Mouse (Mus musculus): Measurements from ENCODE around the gene Rptn. TPM values are rescaled to one million over a fixed set of nuclear protein-coding genes. Genes with fewer than 3 reads are reported as not detected.

Gene Rptn
- not detected in 2 replicates for polyA plus RNA-seq (2015; fragmentation: Nextera tagmentation; extraction: Ambion mirVana)

GRCm38 (mm10) chr3:93393366-93393765 is at the start of gene Rptn:
Gene Rptn, plus strand, starts transcription at chr3:93393699.
- ATAC-seq (ENCODE audit: low read depth): no peak

DNA sequence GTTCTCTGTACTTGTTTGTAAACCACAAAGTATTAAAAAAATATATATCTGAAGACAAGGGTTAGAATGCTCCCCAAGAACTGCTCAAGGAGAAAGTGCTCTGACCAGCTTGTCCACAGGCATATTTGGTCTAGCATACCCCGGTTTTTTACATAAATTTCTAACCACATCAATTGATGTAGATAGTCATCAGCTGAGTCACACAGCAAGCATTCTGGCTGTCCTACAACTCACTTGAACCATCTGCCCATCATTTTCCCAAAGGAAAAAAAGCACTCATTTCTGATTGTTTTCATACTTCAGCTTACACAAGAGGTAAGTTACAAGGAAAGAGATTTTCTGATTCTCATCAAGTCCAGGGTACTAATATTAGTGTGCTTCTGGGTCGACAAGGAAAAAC is 46.6 kb upstream of the Rptn start:
- Histone ChIP-seq H3K27me3 (no peaks in the 10 kb centered on the region), H3K4me1 (replicated peaks) (no peaks in the 10 kb centered on the region), H3K4me3 (replicated peaks) (no peak overlapping the region), H3K27ac (no peak overlapping the region), H3K9me3 (replicated peaks) (no peaks in the 10 kb centered on the region), H3K36me3 (no peaks in the 10 kb centered on the region), H3K9ac (no peak overlapping the region), H3K4me2 (no peak overlapping the region)
- DNase-seq (no peak), ATAC-seq (ENCODE audit: low read depth) (no peak)
- WGBS (ENCODE audit: insufficient replicate concordance): 54% methylated on average over 2 of the region's 2 CpGs

More at GRCm38 (mm10) chr3:93393366-93393765, at the start of gene Rptn:
- Histone ChIP-seq H3K27me3 (no peaks in the 10 kb centered on the region), H3K27ac (no peak within 1 kb of the TSS), H3K36me3 (no peaks in the 10 kb centered on the region), H3K9me3 (replicated peaks) (no peaks in the 10 kb centered on the region), H3K4me2 (no peak within 1 kb of the TSS), H3K4me3 (replicated peaks) (no peak within 1 kb of the TSS), H3K9ac (no peak within 1 kb of the TSS), H3K4me1 (replicated peaks) (no peaks in the 10 kb centered on the region)
- WGBS (ENCODE audit: insufficient replicate concordance): 43% methylated on average over 2 of the region's 2 CpGs
- no peak for DNase-seq

- Histone ChIP-seq H3K4me3 (replicated peaks) (no peak overlapping the region), H3K27me3 (no peaks in the 10 kb centered on the region), H3K9me3 (replicated peaks) (no peaks in the 10 kb centered on the region), H3K4me1 (replicated peaks) (no peaks in the 10 kb centered on the region), H3K27ac (no peak overlapping the region), H3K36me3 (no peaks in the 10 kb centered on the region), H3K9ac (no peak overlapping the region), H3K4me2 (no peak overlapping the region)
- no peak for DNase-seq
- ATAC-seq (ENCODE audit: low read depth): no peak
- WGBS (ENCODE audit: insufficient replicate concordance): 16% methylated on average over 7 of the region's 7 CpGs
Measured at GRCm38 (mm10) chr3:93360045-93360444, 33.5 kb upstream of the Rptn start.

DNA sequence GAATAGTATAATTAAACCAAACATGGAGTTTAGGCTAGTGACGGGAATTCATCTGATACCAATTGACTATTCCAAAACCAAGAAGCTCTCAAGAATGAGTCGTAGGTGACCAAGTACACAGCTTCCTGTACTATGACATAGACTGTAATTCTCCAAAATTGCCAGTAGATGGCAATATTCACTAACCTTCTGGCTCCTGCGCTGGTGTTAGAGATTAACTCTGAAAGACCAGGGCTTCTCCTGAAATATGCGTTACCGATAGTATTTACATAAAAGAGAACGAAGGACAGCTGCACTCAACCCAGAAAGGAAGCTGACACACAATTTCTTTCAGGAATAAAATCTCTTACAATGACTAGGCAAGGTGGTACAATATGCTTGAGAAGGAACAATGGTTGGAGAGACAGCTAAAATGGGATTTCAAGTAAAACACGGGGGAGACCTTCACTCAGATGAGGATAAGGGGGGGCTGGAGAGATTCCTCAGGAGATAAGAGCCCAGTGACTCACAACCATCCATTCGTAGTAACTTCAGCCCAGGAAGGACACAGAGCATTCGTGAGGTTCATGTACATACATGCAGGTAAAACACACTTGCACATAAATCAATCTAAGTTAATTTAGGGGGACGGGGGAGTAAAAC is 31.4 kb upstream of the Rptn start:
- H3K27me3 ChIP-seq: no peaks in the 10 kb centered on the region
- 0 out of 2 replicates have a peak, but pooled peaks cover 3% of the 10 kb centered on the region for H3K4me1 ChIP-seq (replicated peaks)
- DNase-seq: no peak
- no peaks in the 10 kb centered on the region for H3K36me3 ChIP-seq
- no peak overlapping the region for H3K4me2 ChIP-seq
- no peak overlapping the region for H3K9ac ChIP-seq
- H3K9me3 ChIP-seq (replicated peaks): no peaks in the 10 kb centered on the region
- H3K4me3 ChIP-seq (replicated peaks): no peak overlapping the region
- no peak overlapping the region for H3K27ac ChIP-seq
- WGBS (ENCODE audit: insufficient replicate concordance): 8% methylated on average over 10 of the region's 10 CpGs
- 0 out of 2 replicates have a peak, but pooled peaks have one; percentile 31 for ATAC-seq (ENCODE audit: low read depth)

DNA sequence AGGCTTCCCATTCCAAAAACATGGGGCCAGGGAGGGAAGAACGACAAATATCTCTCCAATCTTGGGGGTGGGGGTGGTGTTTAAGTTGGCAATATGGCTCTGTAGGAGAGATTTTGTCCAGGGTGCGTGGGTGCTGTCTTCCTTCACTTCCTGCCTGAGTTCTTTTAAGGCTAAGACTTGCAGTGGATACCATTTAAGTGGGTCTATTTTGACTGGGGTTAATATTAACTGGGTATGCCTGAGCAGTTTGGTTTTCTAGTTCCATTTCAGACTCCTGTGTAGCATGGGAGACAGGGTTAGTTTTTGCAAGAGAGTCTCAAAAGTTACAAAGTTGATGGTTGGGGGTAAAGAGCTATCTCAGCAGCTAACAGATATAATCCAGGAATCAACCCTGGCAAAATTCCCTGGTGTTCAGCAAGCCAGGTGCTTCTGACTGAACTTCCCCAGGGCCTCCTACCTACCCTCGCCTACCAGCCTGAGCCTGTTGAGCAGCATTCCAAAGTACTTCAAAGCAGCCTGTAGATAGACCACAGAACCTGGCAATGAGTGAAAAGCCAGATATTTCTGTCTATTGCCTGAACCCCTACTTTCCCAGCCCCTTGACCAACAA is 26.4 kb upstream of the Rptn start:
- Histone ChIP-seq H3K9ac (no peak overlapping the region), H3K36me3 (no peaks in the 10 kb centered on the region), H3K4me1 (replicated peaks) (0 out of 2 replicates have a peak, but pooled peaks cover 3% of the 10 kb centered on the region), H3K4me3 (replicated peaks) (no peak overlapping the region), H3K27me3 (no peaks in the 10 kb centered on the region), H3K27ac (peak overlapping the region; percentile 47; the same call in 1 of the 2 replicates), H3K4me2 (no peak overlapping the region), H3K9me3 (replicated peaks) (no peaks in the 10 kb centered on the region)
- DNase-seq: no peak
- no peak for ATAC-seq (ENCODE audit: low read depth)
- 43% methylated on average over 3 of the region's 3 CpGs for WGBS (ENCODE audit: insufficient replicate concordance)

GRCm38 (mm10) chr3:93368171-93368570 is 25.3 kb upstream of the Rptn start:
- Histone ChIP-seq H3K27me3 (no peaks in the 10 kb centered on the region), H3K4me1 (replicated peaks) (0 out of 2 replicates have a peak, but pooled peaks cover 3% of the 10 kb centered on the region), H3K27ac (no peak overlapping the region), H3K9ac (no peak overlapping the region), H3K36me3 (no peaks in the 10 kb centered on the region), H3K4me2 (no peak overlapping the region), H3K9me3 (replicated peaks) (no peaks in the 10 kb centered on the region), H3K4me3 (replicated peaks) (no peak overlapping the region)
- DNase-seq: no peak
- no peak for ATAC-seq (ENCODE audit: low read depth)
- WGBS (ENCODE audit: insufficient replicate concordance): 19% methylated on average over 1 of the region's 1 CpGs

- ATAC-seq (ENCODE audit: low read depth): no peak
- 57% methylated on average over 6 of the region's 6 CpGs for WGBS (ENCODE audit: insufficient replicate concordance)
Measured at GRCm38 (mm10) chr3:93373416-93373815, 20.1 kb upstream of the Rptn start.

GRCm38 (mm10) chr3:93375196-93375595 is 18.3 kb upstream of the Rptn start:
- DNase-seq: no peak
- 48% methylated on average over 1 of the region's 1 CpGs for WGBS (ENCODE audit: insufficient replicate concordance)

More at GRCm38 (mm10) chr3:93373416-93373815, 20.1 kb upstream of the Rptn start:
- no peak overlapping the region for H3K9ac ChIP-seq
- H3K36me3 ChIP-seq: no peaks in the 10 kb centered on the region
- no peaks in the 10 kb centered on the region for H3K4me1 ChIP-seq (replicated peaks)
- H3K9me3 ChIP-seq (replicated peaks): no peaks in the 10 kb centered on the region
- H3K4me3 ChIP-seq (replicated peaks): no peak overlapping the region
- no peaks in the 10 kb centered on the region for H3K27me3 ChIP-seq
- DNase-seq: no peak
- H3K4me2 ChIP-seq: no peak overlapping the region
- no peak overlapping the region for H3K27ac ChIP-seq

GRCm38 (mm10) chr3:93375601-93376000 is 17.9 kb upstream of the Rptn start:
- Histone ChIP-seq H3K36me3 (no peaks in the 10 kb centered on the region), H3K4me2 (no peak overlapping the region), H3K9ac (no peak overlapping the region), H3K9me3 (replicated peaks) (no peaks in the 10 kb centered on the region), H3K4me1 (replicated peaks) (no peaks in the 10 kb centered on the region), H3K4me3 (replicated peaks) (no peak overlapping the region), H3K27me3 (no peaks in the 10 kb centered on the region), H3K27ac (no peak overlapping the region)
- WGBS (ENCODE audit: insufficient replicate concordance): 54% methylated on average over 5 of the region's 5 CpGs
- ATAC-seq (ENCODE audit: low read depth): no peak
- no peak for DNase-seq

More at GRCm38 (mm10) chr3:93375196-93375595, 18.3 kb upstream of the Rptn start:
- no peaks in the 10 kb centered on the region for H3K36me3 ChIP-seq
- H3K27ac ChIP-seq: no peak overlapping the region
- H3K4me2 ChIP-seq: no peak overlapping the region
- H3K4me3 ChIP-seq (replicated peaks): no peak overlapping the region
- no peak overlapping the region for H3K9ac ChIP-seq
- ATAC-seq (ENCODE audit: low read depth): no peak
- H3K4me1 ChIP-seq (replicated peaks): no peaks in the 10 kb centered on the region
- no peaks in the 10 kb centered on the region for H3K27me3 ChIP-seq
- H3K9me3 ChIP-seq (replicated peaks): no peaks in the 10 kb centered on the region

DNA sequence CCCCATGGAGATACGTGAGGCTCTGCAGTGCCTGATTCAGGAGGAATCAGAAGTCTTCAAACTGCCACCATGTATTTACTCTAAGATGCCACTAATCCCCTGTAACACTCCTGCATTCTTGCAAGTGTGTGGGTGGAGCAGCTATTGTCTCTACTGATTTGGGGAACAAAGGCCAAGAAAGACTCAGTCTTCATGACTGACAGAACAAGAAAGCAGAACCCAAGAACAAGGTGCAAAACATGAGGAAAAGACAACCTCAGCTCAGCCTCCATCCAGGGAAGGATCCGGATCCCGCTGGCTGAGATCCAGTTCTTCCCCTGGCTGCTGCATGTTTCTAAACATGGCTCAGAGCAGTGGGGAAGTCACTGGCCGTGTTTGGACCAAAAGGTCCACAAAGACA is 15.4 kb upstream of the Rptn start:
- Histone ChIP-seq H3K9ac (no peak overlapping the region), H3K27me3 (no peaks in the 10 kb centered on the region), H3K4me1 (replicated peaks) (no peaks in the 10 kb centered on the region), H3K36me3 (no peaks in the 10 kb centered on the region), H3K9me3 (replicated peaks) (no peaks in the 10 kb centered on the region), H3K4me3 (replicated peaks) (no peak overlapping the region), H3K27ac (no peak overlapping the region), H3K4me2 (no peak overlapping the region)
- WGBS (ENCODE audit: insufficient replicate concordance): 53% methylated on average over 4 of the region's 4 CpGs
- ATAC-seq (ENCODE audit: low read depth): no peak
- DNase-seq: no peak

GRCm38 (mm10) chr3:93403936-93404335 is 10.4 kb downstream of the Rptn start:
- Histone ChIP-seq H3K4me2 (no peak overlapping the region), H3K27ac (no peak overlapping the region), H3K9ac (no peak overlapping the region), H3K36me3 (no peaks in the 10 kb centered on the region), H3K4me1 (replicated peaks) (no peaks in the 10 kb centered on the region), H3K27me3 (no peaks in the 10 kb centered on the region), H3K9me3 (replicated peaks) (no peaks in the 10 kb centered on the region), H3K4me3 (replicated peaks) (no peak overlapping the region)
- ATAC-seq (ENCODE audit: low read depth) (no peak), DNase-seq (no peak)
- WGBS (ENCODE audit: insufficient replicate concordance): 83% methylated on average over 3 of the region's 3 CpGs

- Histone ChIP-seq H3K4me3 (replicated peaks) (no peak overlapping the region), H3K9ac (no peak overlapping the region), H3K36me3 (no peaks in the 10 kb centered on the region), H3K4me1 (replicated peaks) (no peaks in the 10 kb centered on the region), H3K4me2 (no peak overlapping the region), H3K27ac (no peak overlapping the region), H3K9me3 (replicated peaks) (no peaks in the 10 kb centered on the region), H3K27me3 (no peaks in the 10 kb centered on the region)
- ATAC-seq (ENCODE audit: low read depth): no peak
- no peak for DNase-seq
- 25% methylated on average over 5 of the region's 5 CpGs for WGBS (ENCODE audit: insufficient replicate concordance)
Measured at GRCm38 (mm10) chr3:93406992-93407391, 13.5 kb downstream of the Rptn start.

All from liver, embryonic 13.5 days (tissue).